Mouse (Mus musculus): ENCODE results near the gene Olfr1263. TPM values are rescaled to one million over a fixed set of nuclear protein-coding genes. Genes with fewer than 3 reads are reported as not detected.

Olfr1263 gene
- not detected in 2 replicates for polyA plus RNA-seq (2012; ENCODE audit: insufficient read depth, insufficient read length, low replicate concordance, missing spikeins)

GRCm38 (mm10) chr2:90011831-90012230 lies at the start of gene Olfr1263:
Gene Olfr1263 (plus strand): TSS chr2:90012131.
- 61% methylated on average over 2 of the region's 2 CpGs for WGBS
- Histone ChIP-seq H3K4me3 (ENCODE audit: insufficient read depth, low read depth, low read length) (no peak within 1 kb of the TSS), H3K4me1 (ENCODE audit: control insufficient read depth, insufficient read depth, low read length) (no peaks in the 10 kb centered on the region), H3K27ac (ENCODE audit: insufficient read depth, low read depth, low read length) (no peak within 1 kb of the TSS)
- no peak for TF ChIP-seq CTCF (IDR thresholded peaks at IDR 0.05; ENCODE audit: insufficient read depth, low read depth, low read length)
- no peak for TF ChIP-seq POLR2A (IDR thresholded peaks at IDR 0.05; ENCODE audit: insufficient read depth, low read depth, low read length)

- H3K27ac ChIP-seq (ENCODE audit: insufficient read depth, low read depth, low read length), result no peak within 1 kb of the TSS
- no peak for TF ChIP-seq POLR2A (IDR thresholded peaks at IDR 0.05; ENCODE audit: insufficient read depth, low read depth, low read length)
- TF ChIP-seq CTCF (IDR thresholded peaks at IDR 0.05; ENCODE audit: insufficient read depth, low read depth, low read length), result no peak
- WGBS, result 33% methylated on average over 2 of the region's 2 CpGs
These were observed 37.7 kb upstream of the Olfr1263 start, which contains the start of gene Olfr1260 for GRCm38 (mm10) chr2:89974184-89974583. Gene Olfr1260 (plus strand): TSS chr2:89974340.

GRCm38 (mm10) chr2:89977709-89978108 lies 34.2 kb upstream of the Olfr1263 start:
- H3K4me1 ChIP-seq (ENCODE audit: control insufficient read depth, insufficient read depth, low read length), result no peaks in the 10 kb centered on the region
- no peak overlapping the region for H3K4me3 ChIP-seq (ENCODE audit: insufficient read depth, low read depth, low read length)
- TF ChIP-seq POLR2A (IDR thresholded peaks at IDR 0.05; ENCODE audit: insufficient read depth, low read depth, low read length) (no peak), CTCF (IDR thresholded peaks at IDR 0.05; ENCODE audit: insufficient read depth, low read depth, low read length) (no peak)
- no peak overlapping the region for H3K27ac ChIP-seq (ENCODE audit: insufficient read depth, low read depth, low read length)
- WGBS, result 86% methylated on average over 2 of the region's 2 CpGs

More at GRCm38 (mm10) chr2:89974184-89974583, 37.7 kb upstream of the Olfr1263 start, which contains the start of gene Olfr1260:
- no peaks in the 10 kb centered on the region for H3K4me1 ChIP-seq (ENCODE audit: control insufficient read depth, insufficient read depth, low read length)
- no peak within 1 kb of the TSS for H3K4me3 ChIP-seq (ENCODE audit: insufficient read depth, low read depth, low read length)

- Histone ChIP-seq H3K4me3 (ENCODE audit: insufficient read depth, low read depth, low read length) (no peak within 1 kb of the TSS), H3K4me1 (ENCODE audit: control insufficient read depth, insufficient read depth, low read length) (no peaks in the 10 kb centered on the region), H3K27ac (ENCODE audit: insufficient read depth, low read depth, low read length) (no peak within 1 kb of the TSS)
- TF ChIP-seq CTCF (IDR thresholded peaks at IDR 0.05; ENCODE audit: insufficient read depth, low read depth, low read length), result no peak
- TF ChIP-seq POLR2A (IDR thresholded peaks at IDR 0.05; ENCODE audit: insufficient read depth, low read depth, low read length), result no peak
These were observed 21.0 kb upstream of the Olfr1263 start, which contains the start of gene Olfr1261 for GRCm38 (mm10) chr2:89990921-89991320. Gene Olfr1261 (plus strand): TSS chr2:89991221.

GRCm38 (mm10) chr2:89999845-90000244 lies 12.1 kb upstream of the Olfr1263 start, which contains the start of gene Olfr1262:
Gene Olfr1262 (plus strand): TSS chr2:90000145.
- no peak within 1 kb of the TSS for H3K27ac ChIP-seq (ENCODE audit: insufficient read depth, low read depth, low read length)
- H3K4me3 ChIP-seq (ENCODE audit: insufficient read depth, low read depth, low read length), result no peak within 1 kb of the TSS
- no peaks in the 10 kb centered on the region for H3K4me1 ChIP-seq (ENCODE audit: control insufficient read depth, insufficient read depth, low read length)
- no peak for TF ChIP-seq CTCF (IDR thresholded peaks at IDR 0.05; ENCODE audit: insufficient read depth, low read depth, low read length)

GRCm38 (mm10) chr2:90025477-90025876 lies 13.5 kb downstream of the Olfr1263 start, which contains the start of gene Olfr1264:
Gene Olfr1264 (minus strand): TSS chr2:90025577.
- 72% methylated on average over 2 of the region's 2 CpGs for WGBS
- H3K4me1 ChIP-seq (ENCODE audit: control insufficient read depth, insufficient read depth, low read length), result no peaks in the 10 kb centered on the region
- no peak for TF ChIP-seq CTCF (IDR thresholded peaks at IDR 0.05; ENCODE audit: insufficient read depth, low read depth, low read length)
- no peak for TF ChIP-seq POLR2A (IDR thresholded peaks at IDR 0.05; ENCODE audit: insufficient read depth, low read depth, low read length)
- no peak within 1 kb of the TSS for H3K27ac ChIP-seq (ENCODE audit: insufficient read depth, low read depth, low read length)
- no peak within 1 kb of the TSS for H3K4me3 ChIP-seq (ENCODE audit: insufficient read depth, low read depth, low read length)

- Histone ChIP-seq H3K4me3 (ENCODE audit: insufficient read depth, low read depth, low read length) (no peak within 1 kb of the TSS), H3K4me1 (ENCODE audit: control insufficient read depth, insufficient read depth, low read length) (no peaks in the 10 kb centered on the region), H3K27ac (ENCODE audit: insufficient read depth, low read depth, low read length) (no peak within 1 kb of the TSS)
- TF ChIP-seq CTCF (IDR thresholded peaks at IDR 0.05; ENCODE audit: insufficient read depth, low read depth, low read length) (no peak), POLR2A (IDR thresholded peaks at IDR 0.05; ENCODE audit: insufficient read depth, low read depth, low read length) (no peak)
These were observed 23.1 kb downstream of the Olfr1263 start, which contains the start of gene Olfr1265 for GRCm38 (mm10) chr2:90035037-90035436. Gene Olfr1265 (plus strand): TSS chr2:90035337.

- Histone ChIP-seq H3K4me3 (ENCODE audit: insufficient read depth, low read depth, low read length) (no peak within 1 kb of the TSS), H3K4me1 (ENCODE audit: control insufficient read depth, insufficient read depth, low read length) (no peaks in the 10 kb centered on the region), H3K27ac (ENCODE audit: insufficient read depth, low read depth, low read length) (no peak within 1 kb of the TSS)
- TF ChIP-seq POLR2A (IDR thresholded peaks at IDR 0.05; ENCODE audit: insufficient read depth, low read depth, low read length), result no peak
- no peak for TF ChIP-seq CTCF (IDR thresholded peaks at IDR 0.05; ENCODE audit: insufficient read depth, low read depth, low read length)
These were observed 51.6 kb downstream of the Olfr1263 start, which contains the start of gene Olfr140 for GRCm38 (mm10) chr2:90063494-90063893. Gene Olfr140 (minus strand): TSS chr2:90063594.

Other genes starting within 250 kb of the Olfr1263 start
- gene Olfr1254, start 218.5 kb upstream of the Olfr1263 start, polyA plus RNA-seq (2012; ENCODE audit: insufficient read depth, insufficient read length, low replicate concordance, missing spikeins), result not detected in 2 replicates
- not detected in 2 replicates for gene Olfr1255, start 200.1 kb upstream of the Olfr1263 start, polyA plus RNA-seq (2012; ENCODE audit: insufficient read depth, insufficient read length, low replicate concordance, missing spikeins)
- gene Olfr1256, start 170.6 kb upstream of the Olfr1263 start, polyA plus RNA-seq (2012; ENCODE audit: insufficient read depth, insufficient read length, low replicate concordance, missing spikeins), result not detected in 2 replicates
- gene Olfr48, start 163.9 kb upstream of the Olfr1263 start, polyA plus RNA-seq (2012; ENCODE audit: insufficient read depth, insufficient read length, low replicate concordance, missing spikeins), result not detected in 2 replicates
- not detected in 2 replicates for gene Olfr1257, start 133.7 kb upstream of the Olfr1263 start, polyA plus RNA-seq (2012; ENCODE audit: insufficient read depth, insufficient read length, low replicate concordance, missing spikeins)
- gene Olfr1258, start 84.8 kb upstream of the Olfr1263 start, polyA plus RNA-seq (2012; ENCODE audit: insufficient read depth, insufficient read length, low replicate concordance, missing spikeins), result not detected in 2 replicates
- gene Olfr1259, start 63.5 kb upstream of the Olfr1263 start, polyA plus RNA-seq (2012; ENCODE audit: insufficient read depth, insufficient read length, low replicate concordance, missing spikeins), result not detected in 2 replicates
- gene Olfr1260, start 37.8 kb upstream of the Olfr1263 start, polyA plus RNA-seq (2012; ENCODE audit: insufficient read depth, insufficient read length, low replicate concordance, missing spikeins), result not detected in 2 replicates
- gene Olfr1261, start 20.9 kb upstream of the Olfr1263 start, polyA plus RNA-seq (2012; ENCODE audit: insufficient read depth, insufficient read length, low replicate concordance, missing spikeins), result not detected in 2 replicates
- gene Olfr1262, start 12.0 kb upstream of the Olfr1263 start, polyA plus RNA-seq (2012; ENCODE audit: insufficient read depth, insufficient read length, low replicate concordance, missing spikeins), result not detected in 2 replicates
- not detected in 2 replicates for gene Olfr1264, start 13.4 kb downstream of the Olfr1263 start, polyA plus RNA-seq (2012; ENCODE audit: insufficient read depth, insufficient read length, low replicate concordance, missing spikeins)
- not detected in 2 replicates for gene Olfr1265, start 23.2 kb downstream of the Olfr1263 start, polyA plus RNA-seq (2012; ENCODE audit: insufficient read depth, insufficient read length, low replicate concordance, missing spikeins)
- gene Olfr140, start 51.5 kb downstream of the Olfr1263 start, polyA plus RNA-seq (2012; ENCODE audit: insufficient read depth, insufficient read length, low replicate concordance, missing spikeins), result not detected in 2 replicates
- not detected in 2 replicates for gene Olfr1269, start 109.3 kb downstream of the Olfr1263 start, polyA plus RNA-seq (2012; ENCODE audit: insufficient read depth, insufficient read length, low replicate concordance, missing spikeins)
- gene Olfr32, start 130.2 kb downstream of the Olfr1263 start, polyA plus RNA-seq (2012; ENCODE audit: insufficient read depth, insufficient read length, low replicate concordance, missing spikeins), result not detected in 2 replicates
- not detected in 2 replicates for gene Olfr1270, start 141.0 kb downstream of the Olfr1263 start, polyA plus RNA-seq (2012; ENCODE audit: insufficient read depth, insufficient read length, low replicate concordance, missing spikeins)
- not detected in 2 replicates for gene Olfr1506, start 212.4 kb downstream of the Olfr1263 start, polyA plus RNA-seq (2012; ENCODE audit: insufficient read depth, insufficient read length, low replicate concordance, missing spikeins)
- gene Olfr142, start 245.5 kb downstream of the Olfr1263 start, polyA plus RNA-seq (2012; ENCODE audit: insufficient read depth, insufficient read length, low replicate concordance, missing spikeins), result not detected in 2 replicates

All from olfactory bulb, adult 2 months (tissue).